Mouse (Mus musculus): Measurements from ENCODE around the gene Mocs1.

DNA sequence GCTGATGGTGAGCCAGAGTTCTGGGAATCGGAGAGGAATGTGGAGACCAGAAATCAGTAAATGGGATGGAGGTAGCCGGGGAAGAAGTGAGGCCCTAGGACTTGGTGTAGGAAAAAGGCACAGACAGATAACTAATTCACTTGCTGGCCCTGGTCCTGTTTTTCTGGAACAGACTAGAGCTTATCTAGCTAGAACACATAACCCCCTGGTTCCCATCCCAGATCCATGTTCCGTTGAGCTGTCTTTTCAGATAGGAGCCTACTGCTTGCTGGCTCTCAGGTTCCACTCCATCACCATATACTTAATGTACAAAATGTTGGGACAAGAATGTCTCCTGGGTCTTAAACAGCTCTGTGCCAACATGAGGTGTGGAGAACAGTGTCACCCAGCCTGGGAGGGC lies 29.7 kb downstream of the Mocs1 start:
- TF ChIP-seq CTCF (IDR thresholded peaks at IDR 0.05; ENCODE audit: control insufficient read depth, insufficient read depth, insufficient replicate concordance, low read depth, low read length) (no peak), POLR2A (IDR thresholded peaks at IDR 0.05; ENCODE audit: control insufficient read depth, low read depth, low read length) (no peak)

Measured in testis, adult 2 months (tissue).